Comparison of ENCODE assay signal across 21 mouse cellular contexts in genomic region chr16:7139480-7139879, GRCm38 (mm10).
"Had no signal": no experiment of that assay in that cellular context is flagged by ENCODE, and none has a peak within 500 bp of the region (broad histone marks: within the 10 kb centered on the region; RNA-seq: fewer than 3 reads in every experiment).

No protein-coding gene starts in this region.

- H3K4me3 ChIP-seq: liver, embryonic 13.5 days; liver, embryonic 15.5 days; lung, embryonic 15.5 days; midbrain, embryonic 10.5 days; midbrain, embryonic 12.5 days; myocyte; neural tube, embryonic 12.5 days had no signal

- H3K4me1 ChIP-seq: liver, embryonic 13.5 days; liver, embryonic 15.5 days; lung, embryonic 15.5 days; midbrain, embryonic 12.5 days; neural tube, embryonic 12.5 days had no signal

- H3K36me3 ChIP-seq: liver, embryonic 13.5 days; liver, embryonic 15.5 days; lung, embryonic 15.5 days; midbrain, embryonic 10.5 days; midbrain, embryonic 12.5 days; neural tube, embryonic 12.5 days had no signal

- H3K9me3 ChIP-seq: liver, embryonic 13.5 days; liver, embryonic 15.5 days; lung, embryonic 15.5 days; midbrain, embryonic 10.5 days; midbrain, embryonic 12.5 days; neural tube, embryonic 12.5 days had no signal

- H3K27me3 ChIP-seq: liver, embryonic 13.5 days; liver, embryonic 15.5 days; lung, embryonic 15.5 days; midbrain, embryonic 12.5 days; neural tube, embryonic 12.5 days had no signal

- DNase-seq: liver, embryonic 13.5 days; liver, postnatal 0 days; lung, adult 2 months; lung, postnatal 14 days; lung, postnatal 36 days; midbrain, embryonic 14.5 days; right cerebral cortex, adult 18-20 months; right cerebral cortex, postnatal 25 days; right cerebral cortex, postnatal 4 days; spleen, adult 18-20 months; thymus, adult 18-20 months; thymus, postnatal 14 days; thymus, postnatal 36 days had no signal

- ATAC-seq: liver, postnatal 0 days; lung, postnatal 0 days; midbrain, embryonic 16.5 days had no signal
